Mouse (Mus musculus) cortical plate, adult 2 months (tissue): ENCODE measurements around the gene Apoa4.

ENCODE experiments used
- CTCF ChIP-seq: fragments of 200-500 bp; IDR thresholded peaks from 2 replicates; pipeline ENCODE4 v1.5.1; 2011; ENCODE audit warnings: mild to moderate bottlenecking, control low read depth, low read length; ENCODE audit not compliant: insufficient read depth; ENCODE audit errors: extremely low read depth
- POLR2A ChIP-seq: fragments of 200-500 bp; IDR thresholded peaks from 2 replicates; pipeline ENCODE4 v1.6.1; 2011; ENCODE audit warnings: mild to moderate bottlenecking, low read length, control low read depth; ENCODE audit not compliant: insufficient read depth; ENCODE audit errors: extremely low read depth

DNA sequence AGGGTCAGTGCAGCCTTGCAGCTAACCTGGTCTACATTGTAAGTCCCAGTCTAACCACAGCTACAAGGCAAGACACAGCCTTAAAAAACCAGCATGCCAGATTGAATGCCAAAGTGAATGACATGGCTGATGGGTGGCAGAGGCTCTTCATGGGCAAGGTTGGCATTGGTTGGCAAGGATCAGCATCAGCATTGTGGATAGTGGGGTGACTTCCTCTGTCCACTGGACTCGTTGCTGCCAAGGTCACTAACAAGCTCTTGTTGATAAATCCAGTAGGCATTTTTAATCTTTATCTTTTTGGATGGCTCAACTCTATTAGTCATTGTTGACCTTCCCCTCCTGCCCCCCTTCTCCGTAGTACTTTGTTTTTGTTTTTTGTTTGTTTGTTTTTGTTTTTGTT is 40.9 kb upstream of the Apoa4 start:
- TF ChIP-seq CTCF (no peak), POLR2A (no peak)
